Mouse (Mus musculus) midbrain, embryonic 15.5 days (tissue): ENCODE measurements at regions not wholly inside any gene's neighbourhood (a gene's known extent, or its start where the extent isn't known, plus 50 kb on each side); places are given as distances from the start of the nearest gene placed in this dataset.

Source experiments
- ATAC-seq: fragments of 200-750 bp; cut with Nextera tagmentation; replicated peaks from 2 replicates; pipeline ENCODE4 v1.8.0; 2017; ENCODE audit warnings: moderate TSS enrichment
- H3K27ac ChIP-seq: fragments of 300-500 bp; sonication (generic); 2 replicates; pipeline ENCODE4 v1.5.1; 2015; ENCODE audit warnings: mild to moderate bottlenecking, inconsistent platforms
- H3K27me3 ChIP-seq: fragments of 300-500 bp; sonication (generic); replicated peaks from 2 replicates; pipeline ENCODE4 v1.6.1; 2015; ENCODE audit warnings: inconsistent platforms
- H3K36me3 ChIP-seq: fragments of 300-500 bp; sonication (generic); replicated peaks from 2 replicates; pipeline ENCODE4 v1.6.1; 2015; ENCODE audit warnings: inconsistent platforms
- H3K4me1 ChIP-seq: fragments of 300-500 bp; sonication (generic); 2 replicates; pipeline ENCODE4 v1.6.1; 2015; ENCODE audit warnings: inconsistent platforms
- H3K4me2 ChIP-seq: fragments of 300-500 bp; sonication (generic); 2 replicates; pipeline ENCODE4 v1.6.1; 2015; ENCODE audit warnings: inconsistent platforms, mild to moderate bottlenecking, moderate library complexity
- H3K4me3 ChIP-seq: fragments of 300-500 bp; sonication (generic); 2 replicates; pipeline ENCODE4 v1.5.1; 2015; ENCODE audit warnings: mild to moderate bottlenecking, inconsistent platforms
- H3K9ac ChIP-seq: fragments of 300-500 bp; sonication (generic); 2 replicates; pipeline ENCODE4 v1.6.1; 2015; ENCODE audit warnings: mild to moderate bottlenecking, inconsistent platforms
- H3K9me3 ChIP-seq: fragments of 300-500 bp; sonication (generic); 2 replicates; pipeline ENCODE4 v1.6.1; 2016; ENCODE audit warnings: inconsistent platforms
- WGBS: fragments of 180-500 bp; shearing (Covaris S2); methylation state at CpG from one replicate; pipeline ENCODE4 v1.1.7; 2015; ENCODE audit warnings: mixed read lengths; 5-methylcytosine and 5-hydroxymethylcytosine counted together

GRCm38 (mm10) chr16:24238075-24238555 is 155.2 kb upstream of the Lpp start:
- no peak overlapping the region for H3K27ac ChIP-seq
- WGBS: 80% methylated on average over 3 of the region's 3 CpGs

GRCm38 (mm10) chr16:24237425-24237824 is 155.9 kb upstream of the Lpp start:
- no peak overlapping the region for H3K27ac ChIP-seq
- H3K4me2 ChIP-seq: no peak overlapping the region
- no peaks in the 10 kb centered on the region for H3K36me3 ChIP-seq
- WGBS: 83% methylated on average over 3 of the region's 3 CpGs
- no peak overlapping the region for H3K9ac ChIP-seq
- H3K4me1 ChIP-seq: no peaks in the 10 kb centered on the region
- no peak overlapping the region for H3K4me3 ChIP-seq
- no peaks in the 10 kb centered on the region for H3K9me3 ChIP-seq
- no peak for ATAC-seq
- no peaks in the 10 kb centered on the region for H3K27me3 ChIP-seq

More at GRCm38 (mm10) chr16:24238075-24238555, 155.2 kb upstream of the Lpp start:
- H3K9me3 ChIP-seq: no peaks in the 10 kb centered on the region
- H3K9ac ChIP-seq: no peak overlapping the region
- H3K4me2 ChIP-seq: no peak overlapping the region
- H3K4me1 ChIP-seq: no peaks in the 10 kb centered on the region
- H3K27me3 ChIP-seq: no peaks in the 10 kb centered on the region
- no peak for ATAC-seq
- no peaks in the 10 kb centered on the region for H3K36me3 ChIP-seq
- H3K4me3 ChIP-seq: no peak overlapping the region

- H3K9me3 ChIP-seq: no peaks in the 10 kb centered on the region
- no peak overlapping the region for H3K4me2 ChIP-seq
- no peaks in the 10 kb centered on the region for H3K4me1 ChIP-seq
- no peaks in the 10 kb centered on the region for H3K27me3 ChIP-seq
- ATAC-seq: no peak
- H3K9ac ChIP-seq: no peak overlapping the region
- no peak overlapping the region for H3K4me3 ChIP-seq
- WGBS: 95% methylated on average over 3 of the region's 3 CpGs
- no peaks in the 10 kb centered on the region for H3K36me3 ChIP-seq
- H3K27ac ChIP-seq: no peak overlapping the region
These were observed 156.3 kb upstream of the Lpp start for GRCm38 (mm10) chr16:24237013-24237412.

- Histone ChIP-seq H3K4me3 (no peak overlapping the region), H3K4me1 (no peaks in the 10 kb centered on the region), H3K27ac (no peak overlapping the region), H3K9ac (no peak overlapping the region), H3K9me3 (no peaks in the 10 kb centered on the region), H3K4me2 (no peak overlapping the region), H3K36me3 (no peaks in the 10 kb centered on the region), H3K27me3 (no peaks in the 10 kb centered on the region)
- WGBS: 79% methylated on average over 3 of the region's 3 CpGs
- ATAC-seq: no peak
These were observed 156.8 kb upstream of the Lpp start for GRCm38 (mm10) chr16:24236511-24236910.

- Histone ChIP-seq H3K36me3 (no peaks in the 10 kb centered on the region), H3K4me1 (no peaks in the 10 kb centered on the region; the same call in 1 of the 2 replicates), H3K4me2 (no peak overlapping the region), H3K9me3 (no peaks in the 10 kb centered on the region), H3K27me3 (no peaks in the 10 kb centered on the region), H3K4me3 (no peak overlapping the region), H3K9ac (no peak overlapping the region), H3K27ac (no peak overlapping the region)
- no peak for ATAC-seq
- WGBS: 87% methylated on average over 11 of the region's 11 CpGs
These were observed 158.5 kb upstream of the Lpp start for GRCm38 (mm10) chr16:24234795-24235194.

- Histone ChIP-seq H3K4me3 (no peak overlapping the region), H3K4me2 (no peak overlapping the region), H3K9me3 (no peaks in the 10 kb centered on the region), H3K4me1 (no peaks in the 10 kb centered on the region; the same call in 1 of the 2 replicates), H3K36me3 (no peaks in the 10 kb centered on the region), H3K27ac (no peak overlapping the region), H3K27me3 (no peaks in the 10 kb centered on the region), H3K9ac (no peak overlapping the region)
- 89% methylated on average over 6 of the region's 6 CpGs for WGBS
- ATAC-seq: no peak
These were observed 161.2 kb upstream of the Lpp start for GRCm38 (mm10) chr16:24232001-24232530.

GRCm38 (mm10) chr16:24231506-24231905 is 161.8 kb upstream of the Lpp start:
- Histone ChIP-seq H3K4me3 (no peak overlapping the region), H3K4me2 (no peak overlapping the region), H3K36me3 (no peaks in the 10 kb centered on the region), H3K27me3 (no peaks in the 10 kb centered on the region), H3K9me3 (no peaks in the 10 kb centered on the region), H3K27ac (no peak overlapping the region), H3K9ac (no peak overlapping the region), H3K4me1 (no peaks in the 10 kb centered on the region; the same call in 1 of the 2 replicates)
- ATAC-seq: no peak
- 76% methylated on average over 5 of the region's 5 CpGs for WGBS

- no peak for ATAC-seq
- no peaks in the 10 kb centered on the region for H3K9me3 ChIP-seq
- H3K4me3 ChIP-seq: no peak overlapping the region
- no peak overlapping the region for H3K27ac ChIP-seq
- H3K27me3 ChIP-seq: no peaks in the 10 kb centered on the region
- H3K4me1 ChIP-seq: no peaks in the 10 kb centered on the region; the same call in 1 of the 2 replicates
- WGBS: 78% methylated on average over 7 of the region's 7 CpGs
- H3K4me2 ChIP-seq: no peak overlapping the region
- no peaks in the 10 kb centered on the region for H3K36me3 ChIP-seq
- H3K9ac ChIP-seq: no peak overlapping the region
These were observed 164.2 kb upstream of the Lpp start for GRCm38 (mm10) chr16:24229002-24229607.

- H3K27me3 ChIP-seq: no peaks in the 10 kb centered on the region
- no peak overlapping the region for H3K27ac ChIP-seq
- no peaks in the 10 kb centered on the region for H3K36me3 ChIP-seq
- H3K9me3 ChIP-seq: no peaks in the 10 kb centered on the region
- WGBS: 88% methylated on average over 4 of the region's 4 CpGs
- H3K4me3 ChIP-seq: no peak overlapping the region
- H3K9ac ChIP-seq: no peak overlapping the region
- H3K4me1 ChIP-seq: no peaks in the 10 kb centered on the region; the same call in 1 of the 2 replicates
- no peak overlapping the region for H3K4me2 ChIP-seq
- ATAC-seq: no peak
These were observed 167.4 kb upstream of the Lpp start for GRCm38 (mm10) chr16:24225897-24226296.

- H3K9me3 ChIP-seq: no peaks in the 10 kb centered on the region
- no peaks in the 10 kb centered on the region for H3K27me3 ChIP-seq
- no peak overlapping the region for H3K4me2 ChIP-seq
- H3K4me1 ChIP-seq: no peaks in the 10 kb centered on the region; the same call in 1 of the 2 replicates
- H3K9ac ChIP-seq: no peak overlapping the region
- no peak overlapping the region for H3K27ac ChIP-seq
- no peaks in the 10 kb centered on the region for H3K36me3 ChIP-seq
- 87% methylated on average over 1 of the region's 1 CpGs for WGBS
- ATAC-seq: no peak
- H3K4me3 ChIP-seq: no peak overlapping the region
These were observed 168.2 kb upstream of the Lpp start for GRCm38 (mm10) chr16:24225090-24225489.

GRCm38 (mm10) chr16:24223901-24224300 is 169.4 kb upstream of the Lpp start:
- Histone ChIP-seq H3K4me3 (no peak overlapping the region), H3K36me3 (no peaks in the 10 kb centered on the region), H3K9ac (no peak overlapping the region), H3K4me1 (no peaks in the 10 kb centered on the region), H3K4me2 (no peak overlapping the region), H3K27ac (no peak overlapping the region), H3K9me3 (no peaks in the 10 kb centered on the region), H3K27me3 (no peaks in the 10 kb centered on the region)
- ATAC-seq: no peak

GRCm38 (mm10) chr16:24223527-24223880 is 169.8 kb upstream of the Lpp start:
- Histone ChIP-seq H3K27ac (no peak overlapping the region), H3K4me2 (no peak overlapping the region), H3K27me3 (no peaks in the 10 kb centered on the region), H3K9me3 (no peaks in the 10 kb centered on the region), H3K4me3 (no peak overlapping the region), H3K4me1 (no peaks in the 10 kb centered on the region; the same call in 1 of the 2 replicates), H3K9ac (no peak overlapping the region), H3K36me3 (no peaks in the 10 kb centered on the region)
- ATAC-seq: no peak
- WGBS: 79% methylated on average over 2 of the region's 2 CpGs
